Mouse (Mus musculus) kidney, embryonic 16.5 days (tissue): ENCODE results near the gene Bsph2. TPM values are rescaled to one million over a fixed set of nuclear protein-coding genes. Genes with fewer than 3 reads are reported as not detected.

Source experiments
- ATAC-seq: fragments of 200-750 bp; cut with Nextera tagmentation; 2 replicates; pipeline ENCODE4 v1.8.0; 2017; ENCODE audit warnings: moderate TSS enrichment; ENCODE audit not compliant: low FRiP score, low TSS enrichment
- H3K27ac ChIP-seq: fragments of 300-500 bp; sonication (generic); 2 replicates; pipeline ENCODE4 v1.5.1; 2014; ENCODE audit warnings: low read length
- H3K27me3 ChIP-seq: fragments of 300-500 bp; sonication (generic); 2 replicates; pipeline ENCODE4 v1.6.1; 2014; ENCODE audit warnings: low read length, control low read depth, mixed read lengths; ENCODE audit not compliant: insufficient read depth
- H3K36me3 ChIP-seq: fragments of 300-500 bp; sonication (generic); 2 replicates; pipeline ENCODE4 v1.6.1; 2014; ENCODE audit warnings: low read length, control low read depth, mixed read lengths; ENCODE audit not compliant: insufficient read depth
- H3K4me1 ChIP-seq: fragments of 300-500 bp; sonication (generic); 2 replicates; pipeline ENCODE4 v1.6.1; 2014; ENCODE audit warnings: low read length, control low read depth, mixed read lengths; ENCODE audit not compliant: insufficient read depth
- H3K4me2 ChIP-seq: fragments of 300-500 bp; sonication (generic); replicated peaks from 2 replicates; pipeline ENCODE4 v1.6.1; 2014; ENCODE audit warnings: low read depth, low read length
- H3K4me3 ChIP-seq: fragments of 300-500 bp; sonication (generic); 2 replicates; pipeline ENCODE4 v1.5.1; 2014; ENCODE audit warnings: mild to moderate bottlenecking, low read length
- H3K9ac ChIP-seq: fragments of 300-500 bp; sonication (generic); replicated peaks from 2 replicates; pipeline ENCODE4 v1.6.1; 2014; ENCODE audit warnings: low read length
- H3K9me3 ChIP-seq: fragments of 300-500 bp; sonication (generic); 2 replicates; pipeline ENCODE4 v1.6.1; 2016; ENCODE audit warnings: low read length, control low read depth
- WGBS: fragments of 180-500 bp; shearing (Covaris S2); extraction: QIAGEN DNeasy Blood & Tissue Kit; methylation state at CpG from one replicate; pipeline ENCODE4 v1.1.7; 2014; 5-methylcytosine and 5-hydroxymethylcytosine counted together
- polyA plus RNA-seq: library from polyadenylated mRNA; unstranded; fragments of >200 nt; fragmentation: Nextera tagmentation; extraction: Ambion mirVana; gene quantifications from 2 replicates; pipeline ENCODE4 v1.2.1, GENCODE M21; 2015

Gene Bsph2
- polyA plus RNA-seq, result not detected in 2 replicates

DNA sequence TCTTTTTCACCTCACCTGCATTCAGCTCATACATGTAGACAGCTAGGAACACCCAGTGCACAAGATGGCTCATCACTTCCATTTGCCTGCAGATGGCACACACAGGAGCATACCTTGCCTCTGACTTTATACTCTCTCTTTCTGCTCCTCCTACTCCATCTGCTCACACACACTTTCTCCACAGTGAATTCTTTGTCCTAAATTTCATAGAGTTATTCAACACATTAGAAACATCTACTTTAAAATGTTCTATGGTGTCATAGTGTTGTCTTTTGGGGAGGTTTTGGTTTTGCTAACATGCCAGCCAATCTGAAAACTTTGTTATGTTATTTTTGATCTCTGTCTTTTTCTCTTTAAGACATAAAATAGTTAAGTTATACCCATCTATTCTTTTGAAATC lies at the start of gene Bsph2:
Bsph2 (minus strand) TSS at position 101 of the 400 bp plus-strand sequence.
- Histone ChIP-seq H3K36me3 (no peaks in the 10 kb centered on the region), H3K27me3 (no peaks in the 10 kb centered on the region), H3K9me3 (no peaks in the 10 kb centered on the region), H3K9ac (no peak within 1 kb of the TSS), H3K4me1 (no peaks in the 10 kb centered on the region), H3K4me3 (no peak within 1 kb of the TSS), H3K4me2 (no peak within 1 kb of the TSS), H3K27ac (no peak within 1 kb of the TSS)
- ATAC-seq, result no peak

DNA sequence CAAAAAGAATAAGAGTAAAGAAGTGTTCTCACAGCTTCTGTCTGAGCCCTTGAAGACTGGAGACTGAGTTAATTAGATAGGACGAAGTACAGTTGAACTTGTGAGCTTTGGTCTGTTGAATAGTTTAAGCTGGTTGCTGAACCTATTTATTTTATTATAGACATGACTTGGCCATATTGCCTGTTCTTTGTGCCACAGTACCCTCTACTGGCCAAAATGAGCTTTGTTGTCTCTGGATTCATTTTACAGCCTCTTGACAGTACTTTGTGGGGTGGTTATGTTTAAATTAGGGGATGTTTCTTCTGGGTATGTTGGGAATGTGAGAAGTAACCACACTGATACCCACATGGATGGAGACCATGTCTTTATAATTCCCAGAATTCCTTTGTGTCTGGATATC lies 59.3 kb downstream of the Bsph2 start:
- H3K4me2 ChIP-seq, result no peak overlapping the region
- H3K4me3 ChIP-seq, result no peak overlapping the region
- H3K9ac ChIP-seq, result no peak overlapping the region
- H3K27ac ChIP-seq, result no peak overlapping the region
- WGBS, result 57% methylated on average over 1 of the region's 1 CpGs
- H3K27me3 ChIP-seq, result no peaks in the 10 kb centered on the region
- no peaks in the 10 kb centered on the region for H3K4me1 ChIP-seq
- peaks cover 3% of the 10 kb centered on the region; the same call in 1 of the 2 replicates for H3K9me3 ChIP-seq
- H3K36me3 ChIP-seq, result no peaks in the 10 kb centered on the region
- no peak for ATAC-seq

Other genes with a start within 250 kb of the Bsph2 start
- 1.1 and 1.2 TPM in 2 replicates for gene Pla2g4c, start 246.4 kb downstream of the Bsph2 start, polyA plus RNA-seq
- gene Cabp5, start 172.9 kb downstream of the Bsph2 start, polyA plus RNA-seq, result not detected in 2 replicates
- gene Bsph1, start 120.2 kb downstream of the Bsph2 start, polyA plus RNA-seq, result not detected in 2 replicates
- gene Sult2a5, start 52.9 kb upstream of the Bsph2 start, polyA plus RNA-seq, result not detected in 2 replicates
- not detected in 2 replicates for gene Sult2a2, start 162.4 kb upstream of the Bsph2 start, polyA plus RNA-seq